ENCODE assay signal across 17 mouse cellular contexts in genomic region chr1:98107599-98107998, GRCm38 (mm10).
"Had no signal": no experiment of that assay in that cellular context is flagged by ENCODE, and none has a peak within 500 bp of the region (broad histone marks: within the 10 kb centered on the region; RNA-seq: fewer than 3 reads in every experiment).

No protein-coding gene starts in this region.

- H3K27ac ChIP-seq: kidney, postnatal 0 days; layer of hippocampus, adult 2 months; liver, embryonic 13.5 days; neural tube, embryonic 13.5 days; stomach, embryonic 15.5 days had no signal

- H3K36me3 ChIP-seq: liver, embryonic 13.5 days; neural tube, embryonic 13.5 days; stomach, embryonic 15.5 days had no signal

- H3K9ac ChIP-seq: liver, embryonic 13.5 days; neural tube, embryonic 13.5 days; stomach, embryonic 15.5 days had no signal

- H3K27me3 ChIP-seq: liver, embryonic 13.5 days; neural tube, embryonic 13.5 days; stomach, embryonic 15.5 days had no signal

- H3K9me3 ChIP-seq: liver, embryonic 13.5 days; neural tube, embryonic 13.5 days; stomach, embryonic 15.5 days had no signal

- ATAC-seq: intestine, embryonic 16.5 days had no signal

- H3K4me2 ChIP-seq: liver, embryonic 13.5 days; neural tube, embryonic 13.5 days; stomach, embryonic 15.5 days had no signal

- DNase-seq: kidney, adult 2 months; kidney, postnatal 25 days; layer of hippocampus, adult 9-11 months; liver, embryonic 13.5 days; lung, adult 2 months; lung, postnatal 14 days; lung, postnatal 4 days; retina, postnatal 1 day; right cerebral cortex, postnatal 25 days; spleen, adult 18-20 months; thymus, postnatal 25 days had no signal

- H3K4me1 ChIP-seq: liver, embryonic 13.5 days; neural tube, embryonic 13.5 days; stomach, embryonic 15.5 days had no signal

- H3K4me3 ChIP-seq: layer of hippocampus, adult 2 months; liver, embryonic 13.5 days; myocyte; neural tube, embryonic 13.5 days; stomach, embryonic 15.5 days had no signal
